Mouse (Mus musculus) stomach, postnatal 0 days (tissue): Measurements from ENCODE around the gene Lrig2. TPM values are rescaled to one million over a fixed set of nuclear protein-coding genes. Genes with fewer than 3 reads are reported as not detected.

Experiments used
- ATAC-seq: fragments of 200-750 bp; cut with Nextera tagmentation; 2 replicates; pipeline ENCODE4 v1.8.0; 2017; ENCODE audit not compliant: low FRiP score, low TSS enrichment
- DNase-seq: peaks from one replicate; pipeline ENCODE4 v3.0.0-alpha.2; 2016; ENCODE audit warnings: low spot score
- H3K27ac ChIP-seq: fragments of 300-500 bp; sonication (generic); replicated peaks from 2 replicates; pipeline ENCODE4 v1.5.1; 2014; ENCODE audit warnings: mild to moderate bottlenecking, control low read depth
- H3K27me3 ChIP-seq: fragments of 300-500 bp; sonication (generic); 2 replicates; pipeline ENCODE4 v1.6.1; 2014; ENCODE audit warnings: low read length; ENCODE audit not compliant: control insufficient read depth, insufficient read depth
- H3K36me3 ChIP-seq: fragments of 300-500 bp; sonication (generic); 2 replicates; pipeline ENCODE4 v1.6.1; 2014; ENCODE audit warnings: low read length, mixed read lengths; ENCODE audit not compliant: control insufficient read depth, insufficient read depth
- H3K4me1 ChIP-seq: fragments of 300-500 bp; sonication (generic); replicated peaks from 2 replicates; pipeline ENCODE4 v1.6.1; 2014; ENCODE audit warnings: antibody characterized with exemption; ENCODE audit not compliant: control insufficient read depth, insufficient read depth
- H3K4me2 ChIP-seq: fragments of 300-500 bp; sonication (generic); replicated peaks from 2 replicates; pipeline ENCODE4 v1.6.1; 2014; ENCODE audit warnings: low read depth, mild to moderate bottlenecking, control low read depth, moderate library complexity
- H3K4me3 ChIP-seq: fragments of 300-500 bp; sonication (generic); 2 replicates; pipeline ENCODE4 v1.5.1; 2014; ENCODE audit warnings: low read depth, low read length, control low read depth
- H3K9ac ChIP-seq: fragments of 300-500 bp; sonication (generic); 2 replicates; pipeline ENCODE4 v1.6.1; 2014; ENCODE audit warnings: mild to moderate bottlenecking, low read length, control low read depth, mixed read lengths
- H3K9me3 ChIP-seq: fragments of 300-500 bp; sonication (generic); 2 replicates; pipeline ENCODE4 v1.6.1; 2016; ENCODE audit warnings: low read length; ENCODE audit not compliant: control insufficient read depth
- CTCF ChIP-seq: IDR thresholded peaks from 2 replicates; pipeline ENCODE4 v1.5.1; 2016; ENCODE audit warnings: antibody characterized with exemption, low read depth, mild to moderate bottlenecking, moderate library complexity
- EP300 ChIP-seq: optimal IDR thresholded peaks from 2 replicates; pipeline ENCODE3; 2016; ENCODE audit warnings: antibody characterized with exemption
- WGBS: fragments of 180-500 bp; shearing (Covaris S2); extraction: QIAGEN DNeasy Blood & Tissue Kit; methylation state at CpG from one replicate; pipeline ENCODE4 v1.1.7; 2014; 5-methylcytosine and 5-hydroxymethylcytosine counted together
- polyA plus RNA-seq: library from polyadenylated mRNA; unstranded; fragments of >200 nt; fragmentation: Nextera tagmentation; extraction: Ambion mirVana; gene quantifications from 2 replicates; pipeline ENCODE4 v1.2.1, GENCODE M21; 2015

Gene Lrig2
- polyA plus RNA-seq, 1 experiment from 2014 or later, result 6.0 TPM

DNA sequence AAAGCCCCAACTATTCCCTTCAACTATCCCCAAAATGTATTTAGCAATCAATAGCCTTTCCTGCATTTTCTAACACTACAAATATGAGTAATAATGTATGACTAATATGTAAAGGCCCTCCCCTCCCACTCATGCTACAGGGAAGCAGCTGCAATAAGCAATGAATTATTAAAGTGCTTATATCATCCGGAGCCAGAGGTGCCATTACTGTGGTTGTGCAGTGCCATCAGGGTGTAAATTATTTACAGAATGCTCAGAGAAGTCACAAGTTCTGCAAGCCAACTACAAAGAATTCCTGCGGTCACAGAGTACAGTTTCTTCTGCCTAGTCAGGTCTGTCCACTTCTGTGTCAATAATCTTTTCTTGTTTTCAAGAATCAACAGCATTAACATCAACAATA, 10.8 kb downstream of the Lrig2 start:
- no peak for DNase-seq
- ATAC-seq, result no peak

DNA sequence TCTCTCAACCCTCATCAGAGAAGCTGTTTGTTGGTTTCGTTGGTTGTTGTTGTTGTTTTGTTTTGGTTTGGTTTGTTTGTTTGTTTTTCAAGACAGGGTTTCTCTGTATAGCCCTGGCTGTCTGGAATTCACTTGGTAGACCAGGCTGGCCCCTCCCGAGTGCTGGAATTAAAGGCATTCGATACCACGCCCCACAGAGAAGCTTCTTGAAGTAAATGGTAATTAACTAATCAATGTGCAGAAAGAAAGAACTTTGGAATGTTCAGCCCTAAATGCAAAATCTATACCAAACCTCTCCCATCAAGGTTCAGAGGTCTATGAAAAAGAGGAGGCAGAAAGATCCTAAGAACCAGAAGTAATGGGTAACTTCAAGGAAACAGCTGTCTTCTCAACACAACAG, 15.5 kb downstream of the Lrig2 start:
- Histone ChIP-seq H3K9me3 (no peaks in the 10 kb centered on the region), H3K27ac (no peak overlapping the region), H3K9ac (no peak overlapping the region), H3K4me2 (no peak overlapping the region), H3K27me3 (no peaks in the 10 kb centered on the region), H3K4me1 (no peaks in the 10 kb centered on the region), H3K36me3 (peaks cover 5% of the 10 kb centered on the region), H3K4me3 (no peak overlapping the region)
- WGBS, result 95% methylated on average over 4 of the region's 4 CpGs
- DNase-seq, result no peak
- TF ChIP-seq CTCF (no peak), EP300 (no peak)
- ATAC-seq, result no peak

More for the DNA sequence above, 10.8 kb downstream of the Lrig2 start:
- Histone ChIP-seq H3K27me3 (no peaks in the 10 kb centered on the region), H3K4me3 (no peak overlapping the region), H3K36me3 (no peaks in the 10 kb centered on the region; the same call in 1 of the 2 replicates), H3K4me1 (no peaks in the 10 kb centered on the region), H3K4me2 (no peak overlapping the region), H3K27ac (no peak overlapping the region), H3K9me3 (no peaks in the 10 kb centered on the region), H3K9ac (no peak overlapping the region)
- 49% methylated on average over 2 of the region's 2 CpGs for WGBS
- TF ChIP-seq EP300 (no peak), CTCF (no peak)

DNA sequence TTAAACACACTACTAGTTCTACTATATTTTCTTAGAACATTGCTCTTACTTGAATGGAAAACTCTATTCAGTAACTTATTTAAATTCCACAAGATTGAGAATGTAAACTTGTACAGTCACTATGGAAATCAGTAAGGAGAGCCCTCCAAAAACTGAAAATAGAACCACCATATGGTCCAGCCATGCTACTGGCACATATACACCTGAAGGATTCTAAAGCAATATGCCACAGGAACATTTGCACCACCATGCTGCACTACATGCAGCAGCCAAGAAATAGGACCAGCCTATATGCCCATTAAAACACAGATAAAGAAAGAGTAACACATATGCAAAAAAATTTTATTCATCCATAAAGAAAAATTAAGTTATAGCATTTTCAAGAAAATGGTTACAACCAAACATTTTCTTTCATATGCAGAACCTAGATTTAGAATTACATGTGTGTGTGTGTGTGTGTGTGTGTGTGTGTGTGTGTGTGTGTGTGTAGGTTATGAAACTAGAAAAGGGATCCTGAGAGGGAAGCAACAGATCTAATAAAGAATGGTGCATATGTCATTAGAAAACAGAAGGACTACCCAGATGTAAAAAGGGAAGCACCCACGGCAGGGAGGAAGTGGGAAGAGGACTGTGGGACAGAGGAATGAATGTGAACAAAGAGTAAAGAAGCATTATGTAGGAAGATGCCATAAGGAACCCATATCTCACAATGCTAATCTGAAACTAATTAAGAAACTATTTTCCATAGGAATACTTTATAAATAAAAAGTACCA, 30.6 kb downstream of the Lrig2 start:
- 0 out of 2 replicates have a peak, but pooled peaks cover 3% of the 10 kb centered on the region for H3K36me3 ChIP-seq
- no peak for ATAC-seq

DNA sequence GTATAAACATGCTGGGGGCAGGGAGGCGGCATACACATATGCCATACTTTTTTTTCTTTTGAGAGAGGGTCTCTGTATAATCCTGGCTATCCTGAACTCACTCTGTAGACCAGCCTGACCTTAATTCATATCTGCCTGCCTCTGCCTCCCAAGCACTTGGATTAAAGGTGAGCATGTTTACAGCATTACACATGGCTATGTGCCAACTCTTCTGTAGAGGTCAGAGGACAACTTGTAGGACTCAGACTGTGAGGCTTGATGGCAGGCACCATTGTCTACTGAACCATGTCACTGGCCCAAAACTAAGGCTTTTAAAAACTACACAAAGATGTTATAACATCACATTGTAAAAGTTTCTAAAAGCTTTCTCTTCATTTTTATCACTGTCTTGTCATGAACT, 33.7 kb downstream of the Lrig2 start:
- Histone ChIP-seq H3K9ac (no peak overlapping the region), H3K4me3 (no peak overlapping the region), H3K27ac (no peak overlapping the region), H3K4me1 (no peaks in the 10 kb centered on the region), H3K4me2 (no peak overlapping the region), H3K27me3 (no peaks in the 10 kb centered on the region), H3K36me3 (peaks cover 3% of the 10 kb centered on the region; the same call in 1 of the 2 replicates), H3K9me3 (no peaks in the 10 kb centered on the region)
- WGBS, result 89% methylated on average over 1 of the region's 1 CpGs
- DNase-seq (no peak), ATAC-seq (no peak)
- TF ChIP-seq CTCF (no peak), EP300 (no peak)

More for the DNA sequence above, 30.6 kb downstream of the Lrig2 start:
- 75% methylated on average over 1 of the region's 1 CpGs for WGBS
- Histone ChIP-seq H3K27me3 (no peaks in the 10 kb centered on the region), H3K4me1 (no peaks in the 10 kb centered on the region), H3K27ac (no peak overlapping the region), H3K9me3 (no peaks in the 10 kb centered on the region), H3K4me2 (no peak overlapping the region), H3K4me3 (no peak overlapping the region), H3K9ac (no peak overlapping the region)
- DNase-seq, result no peak
- TF ChIP-seq CTCF (no peak), EP300 (no peak)

DNA sequence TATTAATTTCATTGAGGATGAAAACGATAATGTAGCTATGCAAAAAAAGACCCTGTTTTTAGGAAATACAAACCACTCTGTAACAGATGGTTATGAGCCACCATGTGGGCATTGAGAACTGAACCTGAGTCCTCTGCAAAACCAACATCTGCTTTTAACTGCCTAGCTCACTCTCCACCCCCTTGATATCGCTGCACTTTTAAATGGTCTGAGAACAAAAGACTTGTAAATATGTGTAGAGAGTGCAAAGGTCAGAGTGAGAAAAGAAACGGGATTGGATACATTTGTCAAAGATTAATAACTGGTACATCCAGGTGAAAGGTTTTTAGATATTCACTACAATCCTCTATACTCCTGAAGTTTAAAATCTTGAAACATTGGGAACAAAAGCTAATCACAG, 42.3 kb downstream of the Lrig2 start:
- Histone ChIP-seq H3K4me3 (no peak overlapping the region), H3K27ac (no peak overlapping the region), H3K36me3 (peaks cover 5% of the 10 kb centered on the region; the same call in 1 of the 2 replicates), H3K27me3 (no peaks in the 10 kb centered on the region), H3K9me3 (no peaks in the 10 kb centered on the region), H3K4me2 (no peak overlapping the region), H3K9ac (no peak overlapping the region), H3K4me1 (no peaks in the 10 kb centered on the region)
- 52% methylated on average over 3 of the region's 3 CpGs for WGBS
- DNase-seq (no peak), ATAC-seq (peak; percentile 56; the same call in 1 of the 2 replicates)
- no peak for TF ChIP-seq EP300
- no peak for TF ChIP-seq CTCF

DNA sequence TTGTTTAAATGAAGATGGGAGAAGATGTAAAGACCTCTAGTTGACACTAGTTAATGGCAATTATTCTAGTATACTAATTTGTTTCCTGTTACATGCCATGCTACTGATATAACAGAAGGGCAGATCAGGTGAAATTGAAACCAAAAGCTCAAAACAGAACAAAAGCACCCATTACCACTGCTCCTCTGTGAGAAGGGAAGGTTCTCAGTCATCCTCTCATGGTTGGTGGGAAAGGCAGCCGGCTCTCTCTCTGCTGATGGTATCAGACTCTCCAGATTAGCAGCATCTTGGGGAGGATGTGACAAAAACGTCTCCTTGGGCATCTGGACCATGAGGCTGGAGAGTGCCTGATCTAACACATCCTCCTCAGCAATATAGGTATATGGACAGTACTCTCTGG, 50.5 kb downstream of the Lrig2 start:
- H3K4me3 ChIP-seq, result no peak overlapping the region
- H3K9me3 ChIP-seq, result no peaks in the 10 kb centered on the region
- no peaks in the 10 kb centered on the region for H3K27me3 ChIP-seq
- TF ChIP-seq CTCF, result no peak
- TF ChIP-seq EP300, result no peak
- H3K36me3 ChIP-seq, result peaks cover 24% of the 10 kb centered on the region
- no peaks in the 10 kb centered on the region for H3K4me1 ChIP-seq
- no peak overlapping the region for H3K4me2 ChIP-seq
- ATAC-seq, result no peak
- H3K27ac ChIP-seq, result no peak overlapping the region
- DNase-seq, result no peak
- 83% methylated on average over 2 of the region's 2 CpGs for WGBS
- H3K9ac ChIP-seq, result no peak overlapping the region
